Mouse (Mus musculus): ENCODE measurements around the gene Itih5. TPM values are rescaled to one million over a fixed set of nuclear protein-coding genes. Genes with fewer than 3 reads are reported as not detected.

The Itih5 gene
- polyA plus RNA-seq, 1 experiment from 2014 or later = 7.7 TPM

DNA sequence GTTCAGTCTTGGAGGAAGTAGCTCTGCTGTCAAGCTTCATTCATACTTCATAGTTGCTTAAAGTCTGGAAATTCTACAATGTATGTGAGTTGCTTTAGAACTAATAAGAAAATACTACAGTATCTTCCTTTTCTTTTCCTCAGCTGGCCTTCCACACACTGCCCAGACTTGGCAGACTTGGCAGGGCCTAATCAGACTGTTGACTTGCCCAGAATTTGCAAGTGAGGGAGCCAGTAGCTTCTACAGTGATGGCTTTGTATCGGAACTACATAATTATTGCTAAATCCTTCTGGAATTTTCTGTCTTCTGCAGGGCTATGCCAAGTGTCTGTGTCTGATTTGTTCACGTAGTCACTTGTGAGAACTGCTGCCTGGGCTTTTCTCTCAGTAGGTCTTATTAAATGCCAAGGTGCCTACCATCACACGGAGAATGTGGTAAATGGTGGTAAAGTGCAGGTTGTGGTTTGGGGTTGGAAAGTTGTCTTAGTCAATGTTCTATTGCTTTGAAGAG lies 120.2 kb downstream of the Itih5 start:
- Histone ChIP-seq H3K27ac (no peak overlapping the region), H3K9me3 (replicated peaks) (no peaks in the 10 kb centered on the region), H3K4me2 (replicated peaks) (no peak overlapping the region), H3K4me3 (no peak overlapping the region), H3K4me1 (peaks cover 6% of the 10 kb centered on the region; the same call in 1 of the 2 replicates), H3K36me3 (no peaks in the 10 kb centered on the region), H3K27me3 (no peaks in the 10 kb centered on the region), H3K9ac (no peak overlapping the region)
- 92% methylated on average over 3 of the region's 3 CpGs for WGBS
- no peak for ATAC-seq (ENCODE audit: low FRiP score)

DNA sequence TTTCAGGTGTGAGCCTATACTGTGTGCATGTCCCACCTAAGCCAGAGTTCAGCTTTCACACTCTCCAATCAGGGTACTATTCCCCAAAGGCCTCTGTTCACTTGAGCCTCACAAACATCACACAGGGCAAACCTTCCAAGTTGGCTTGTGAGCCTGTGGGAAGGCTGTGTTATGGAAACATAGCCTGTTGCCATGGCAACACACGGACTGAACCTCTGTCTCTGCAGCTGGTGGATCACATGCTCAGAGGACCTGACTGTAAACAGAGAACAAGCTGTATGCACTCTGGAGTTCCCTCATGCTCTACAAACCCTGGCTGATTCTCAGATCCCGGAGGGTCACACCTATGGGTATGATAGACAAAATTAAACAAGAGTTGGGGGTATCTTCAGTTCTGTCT lies 122.8 kb downstream of the Itih5 start:
- H3K9ac ChIP-seq = no peak overlapping the region
- H3K36me3 ChIP-seq = no peaks in the 10 kb centered on the region
- H3K27ac ChIP-seq = no peak overlapping the region
- peak; percentile 68; the same call in 1 of the 2 replicates for ATAC-seq (ENCODE audit: low FRiP score)
- no peak overlapping the region for H3K4me3 ChIP-seq
- H3K27me3 ChIP-seq = no peaks in the 10 kb centered on the region
- H3K9me3 ChIP-seq (replicated peaks) = no peaks in the 10 kb centered on the region
- H3K4me2 ChIP-seq (replicated peaks) = no peak overlapping the region
- 40% methylated on average over 2 of the region's 2 CpGs for WGBS
- H3K4me1 ChIP-seq = peaks cover 6% of the 10 kb centered on the region; the same call in 1 of the 2 replicates

- WGBS = 26% methylated on average over 5 of the region's 5 CpGs
- no peak for ATAC-seq (ENCODE audit: low FRiP score)
- Histone ChIP-seq H3K4me1 (peaks cover 5% of the 10 kb centered on the region; the same call in 1 of the 2 replicates), H3K9ac (no peak overlapping the region), H3K27ac (no peak overlapping the region), H3K36me3 (no peaks in the 10 kb centered on the region), H3K27me3 (peaks cover 20% of the 10 kb centered on the region), H3K4me2 (replicated peaks) (no peak overlapping the region), H3K9me3 (replicated peaks) (no peaks in the 10 kb centered on the region), H3K4me3 (no peak overlapping the region)
Observed at GRCm38 (mm10) chr2:10283686-10284085, 130.3 kb downstream of the Itih5 start.

GRCm38 (mm10) chr2:10284636-10285270 lies 131.4 kb downstream of the Itih5 start:
- Histone ChIP-seq H3K27ac (no peak overlapping the region), H3K27me3 (peaks cover 20% of the 10 kb centered on the region), H3K9me3 (replicated peaks) (no peaks in the 10 kb centered on the region), H3K4me1 (peaks cover 5% of the 10 kb centered on the region; the same call in 1 of the 2 replicates), H3K36me3 (no peaks in the 10 kb centered on the region), H3K9ac (no peak overlapping the region), H3K4me3 (no peak overlapping the region), H3K4me2 (replicated peaks) (no peak overlapping the region)
- 3% methylated on average over 10 of the region's 10 CpGs for WGBS
- ATAC-seq (ENCODE audit: low FRiP score) = 0 out of 2 replicates have a peak, but pooled peaks have one; percentile 28

DNA sequence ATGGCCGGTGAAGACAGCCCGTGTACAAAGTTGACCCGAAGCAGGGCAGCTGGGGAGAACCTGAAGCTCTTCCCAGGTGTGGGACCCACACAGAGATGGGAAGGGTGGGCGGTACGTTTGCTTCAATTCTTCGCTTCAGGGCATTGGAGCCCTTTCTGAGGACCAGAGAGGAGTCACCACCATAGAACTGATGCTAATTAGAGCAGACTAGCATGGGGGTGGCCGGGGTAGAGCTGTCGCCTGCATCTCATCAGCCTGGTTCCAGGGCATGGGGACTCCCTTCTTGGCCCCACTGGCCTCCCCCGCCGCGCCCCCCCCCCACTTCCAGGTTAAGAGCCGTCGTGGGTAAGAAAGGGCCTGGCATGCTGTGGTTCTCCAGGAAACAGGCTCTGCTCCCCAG lies 132.6 kb downstream of the Itih5 start:
- H3K4me3 ChIP-seq = no peak overlapping the region
- no peaks in the 10 kb centered on the region for H3K36me3 ChIP-seq
- WGBS = 23% methylated on average over 13 of the region's 13 CpGs
- no peak overlapping the region for H3K27ac ChIP-seq
- no peak overlapping the region for H3K9ac ChIP-seq
- H3K4me1 ChIP-seq = peaks cover 5% of the 10 kb centered on the region; the same call in 1 of the 2 replicates
- ATAC-seq (ENCODE audit: low FRiP score) = no peak
- H3K27me3 ChIP-seq = peaks cover 20% of the 10 kb centered on the region
- H3K4me2 ChIP-seq (replicated peaks) = no peak overlapping the region
- no peaks in the 10 kb centered on the region for H3K9me3 ChIP-seq (replicated peaks)

DNA sequence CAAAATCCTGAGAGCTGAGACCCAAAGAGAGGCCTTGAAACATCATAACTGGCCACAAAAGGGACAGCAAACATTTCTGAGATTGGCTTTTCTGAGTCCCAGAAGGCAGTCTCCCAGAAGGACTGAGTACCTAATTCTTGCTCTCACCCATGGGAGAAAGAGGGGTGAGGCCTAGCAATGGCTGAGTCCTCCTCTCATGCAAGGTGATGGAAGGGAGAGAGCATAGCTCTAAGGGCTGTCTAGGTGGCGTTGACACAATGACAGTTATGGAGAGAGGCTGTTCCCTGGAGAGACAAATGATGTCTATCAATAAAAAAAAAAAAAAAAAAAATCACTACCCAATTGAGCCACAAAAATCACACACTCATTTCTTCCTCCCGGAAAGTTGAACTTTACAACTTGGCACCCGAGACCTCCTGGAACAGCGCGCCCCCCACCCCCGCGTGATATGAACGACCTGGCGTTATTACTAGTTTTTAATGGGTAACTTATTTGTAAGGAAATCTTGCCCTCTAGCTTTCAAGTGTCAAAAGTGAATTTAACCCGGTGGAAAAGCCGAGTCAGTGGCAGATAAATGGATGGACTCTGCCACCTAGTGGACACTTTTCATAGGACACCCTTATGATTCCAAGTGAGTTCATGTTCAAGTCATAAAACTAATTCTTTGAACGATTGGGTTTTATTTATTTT lies 134.9 kb downstream of the Itih5 start:
- WGBS = 13% methylated on average over 12 of the region's 12 CpGs
- H3K27me3 ChIP-seq = peaks cover 17% of the 10 kb centered on the region
- no peak overlapping the region for H3K9ac ChIP-seq
- no peaks in the 10 kb centered on the region for H3K9me3 ChIP-seq (replicated peaks)
- no peak overlapping the region for H3K27ac ChIP-seq
- peak; percentile 36; the same call in 1 of the 2 replicates for ATAC-seq (ENCODE audit: low FRiP score)
- H3K4me2 ChIP-seq (replicated peaks) = no peak overlapping the region
- H3K4me1 ChIP-seq = peaks cover 5% of the 10 kb centered on the region; the same call in 1 of the 2 replicates
- H3K4me3 ChIP-seq = no peak overlapping the region
- H3K36me3 ChIP-seq = no peaks in the 10 kb centered on the region

DNA sequence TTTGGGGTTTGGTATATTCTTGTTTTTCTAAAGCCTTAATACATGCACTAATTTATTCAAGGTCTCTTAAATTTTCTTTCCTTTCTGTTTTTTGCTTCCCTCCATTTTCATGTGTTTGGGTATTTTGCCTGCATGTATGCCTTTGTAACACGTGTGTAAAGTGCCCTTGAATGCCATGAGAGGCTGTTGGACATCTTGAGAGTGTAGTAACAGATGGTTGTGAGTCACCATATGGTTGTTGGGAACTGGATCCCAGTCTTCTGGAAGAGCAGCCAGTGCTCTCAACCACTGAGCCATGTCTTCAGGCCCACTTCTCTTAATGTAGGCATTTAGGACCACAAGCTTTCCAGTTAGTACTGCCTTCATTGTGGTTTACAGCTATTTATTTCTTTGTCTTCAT lies 135.5 kb downstream of the Itih5 start:
- H3K9me3 ChIP-seq (replicated peaks) = no peaks in the 10 kb centered on the region
- ATAC-seq (ENCODE audit: low FRiP score) = 0 out of 2 replicates have a peak, but pooled peaks have one; percentile 4
- H3K27ac ChIP-seq = no peak overlapping the region
- H3K4me2 ChIP-seq (replicated peaks) = no peak overlapping the region
- peaks cover 12% of the 10 kb centered on the region for H3K27me3 ChIP-seq
- WGBS = 0% methylated on average over 1 of the region's 1 CpGs
- H3K36me3 ChIP-seq = no peaks in the 10 kb centered on the region
- H3K9ac ChIP-seq = no peak overlapping the region
- H3K4me1 ChIP-seq = peaks cover 5% of the 10 kb centered on the region; the same call in 1 of the 2 replicates
- H3K4me3 ChIP-seq = no peak overlapping the region

DNA sequence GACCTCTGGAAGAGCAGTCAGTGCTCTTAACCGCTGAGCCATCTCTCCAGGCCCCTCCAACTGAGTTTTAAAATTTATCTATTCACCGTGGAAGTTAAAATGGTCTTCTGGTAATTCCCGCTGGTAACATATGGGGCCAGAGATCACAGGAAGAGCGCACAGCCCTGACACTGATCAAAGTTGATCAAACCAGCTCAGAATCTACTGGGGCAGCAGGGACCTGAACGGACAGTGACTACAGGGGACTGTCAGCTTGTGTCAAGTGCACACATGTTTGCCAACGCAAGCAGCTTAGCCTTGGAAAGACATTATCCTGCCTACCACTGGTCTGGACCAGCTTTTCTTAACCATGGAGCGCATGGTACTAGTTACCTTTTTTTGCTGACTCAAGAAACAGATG lies 136.7 kb downstream of the Itih5 start:
- Histone ChIP-seq H3K27ac (no peak overlapping the region), H3K4me2 (replicated peaks) (no peak overlapping the region), H3K4me1 (no peaks in the 10 kb centered on the region), H3K27me3 (peaks cover 12% of the 10 kb centered on the region), H3K4me3 (no peak overlapping the region), H3K9ac (no peak overlapping the region), H3K9me3 (replicated peaks) (no peaks in the 10 kb centered on the region), H3K36me3 (no peaks in the 10 kb centered on the region)
- no peak for ATAC-seq (ENCODE audit: low FRiP score)
- WGBS = 81% methylated on average over 7 of the region's 7 CpGs

- H3K4me3 ChIP-seq = no peak overlapping the region
- no peak overlapping the region for H3K9ac ChIP-seq
- ATAC-seq (ENCODE audit: low FRiP score) = peak; percentile 68; the same call in 1 of the 2 replicates
- H3K4me2 ChIP-seq (replicated peaks) = no peak overlapping the region
- no peaks in the 10 kb centered on the region for H3K36me3 ChIP-seq
- H3K27me3 ChIP-seq = peaks cover 7% of the 10 kb centered on the region; the same call in 1 of the 2 replicates
- no peaks in the 10 kb centered on the region for H3K9me3 ChIP-seq (replicated peaks)
- peaks cover 3% of the 10 kb centered on the region; the same call in 1 of the 2 replicates for H3K4me1 ChIP-seq
- no peak overlapping the region for H3K27ac ChIP-seq
- 41% methylated on average over 10 of the region's 10 CpGs for WGBS
Observed at GRCm38 (mm10) chr2:10293556-10294206, 140.3 kb downstream of the Itih5 start.

- Histone ChIP-seq H3K36me3 (no peaks in the 10 kb centered on the region), H3K4me2 (replicated peaks) (peak overlapping the region; percentile 24; the same call in 1 of the 2 replicates), H3K9ac (no peak overlapping the region), H3K27ac (no peak overlapping the region), H3K4me1 (peaks cover 6% of the 10 kb centered on the region; the same call in 1 of the 2 replicates), H3K27me3 (peaks cover 14% of the 10 kb centered on the region), H3K9me3 (replicated peaks) (no peaks in the 10 kb centered on the region), H3K4me3 (no peak overlapping the region)
- 11% methylated on average over 11 of the region's 11 CpGs for WGBS
- ATAC-seq (ENCODE audit: low FRiP score) = no peak
Observed at GRCm38 (mm10) chr2:10295908-10296307, 142.5 kb downstream of the Itih5 start.

DNA sequence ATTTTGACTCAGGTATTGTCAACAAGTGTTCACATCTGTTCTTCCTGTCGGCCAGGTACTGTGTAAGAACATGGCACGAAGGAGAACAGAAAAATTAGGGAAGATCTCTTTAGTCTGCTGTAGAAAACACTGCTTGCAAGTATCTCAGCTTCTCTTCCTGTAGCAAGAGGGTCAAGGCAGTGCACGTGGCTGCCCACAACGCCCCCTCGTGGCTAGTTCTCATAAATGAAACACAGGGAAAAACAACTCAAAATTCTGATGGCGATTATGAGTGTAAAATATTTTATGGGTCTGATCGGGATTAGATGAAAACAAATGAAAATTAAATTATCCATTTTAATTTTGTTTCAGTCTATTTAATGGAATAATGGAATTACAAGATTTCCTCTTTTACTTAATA lies 146.9 kb downstream of the Itih5 start:
- WGBS = 51% methylated on average over 7 of the region's 7 CpGs
- H3K9ac ChIP-seq = no peak overlapping the region
- H3K4me2 ChIP-seq (replicated peaks) = no peak overlapping the region
- no peak overlapping the region for H3K27ac ChIP-seq
- H3K27me3 ChIP-seq = peaks cover 10% of the 10 kb centered on the region
- ATAC-seq (ENCODE audit: low FRiP score) = no peak
- peaks cover 6% of the 10 kb centered on the region; the same call in 1 of the 2 replicates for H3K4me1 ChIP-seq
- no peaks in the 10 kb centered on the region for H3K36me3 ChIP-seq
- H3K4me3 ChIP-seq = no peak overlapping the region
- H3K9me3 ChIP-seq (replicated peaks) = no peaks in the 10 kb centered on the region

DNA sequence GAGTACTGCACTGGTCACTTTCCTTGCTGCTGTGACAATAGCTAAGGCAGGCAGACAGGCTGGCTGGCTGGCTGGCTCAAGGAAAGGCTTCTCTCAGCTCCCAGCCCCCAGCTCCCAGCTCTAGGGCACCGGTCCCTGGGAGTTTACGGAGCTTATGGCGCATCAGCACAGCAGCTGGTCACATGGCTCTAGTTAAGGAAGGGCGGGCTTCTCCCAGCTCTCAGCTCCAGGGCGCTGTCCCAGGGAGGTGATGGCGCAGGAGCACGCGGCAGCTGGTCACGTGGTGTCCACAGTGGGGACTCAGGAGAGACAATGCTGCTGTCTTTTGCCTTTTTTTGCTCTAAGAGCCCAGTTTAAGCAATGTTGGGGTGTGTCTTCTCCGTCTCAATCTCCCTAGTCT lies 147.4 kb downstream of the Itih5 start:
- H3K4me3 ChIP-seq = no peak overlapping the region
- WGBS = 21% methylated on average over 10 of the region's 10 CpGs
- peaks cover 6% of the 10 kb centered on the region; the same call in 1 of the 2 replicates for H3K4me1 ChIP-seq
- ATAC-seq (ENCODE audit: low FRiP score) = peak; percentile 84
- H3K36me3 ChIP-seq = no peaks in the 10 kb centered on the region
- peaks cover 10% of the 10 kb centered on the region for H3K27me3 ChIP-seq
- H3K27ac ChIP-seq = no peak overlapping the region
- H3K4me2 ChIP-seq (replicated peaks) = peak overlapping the region; percentile 44
- H3K9ac ChIP-seq = peak overlapping the region; percentile 32; the same call in 1 of the 2 replicates
- no peaks in the 10 kb centered on the region for H3K9me3 ChIP-seq (replicated peaks)
